Mouse (Mus musculus): Measurements from ENCODE around the gene Nfib. TPM values are rescaled to one million over a fixed set of nuclear protein-coding genes. Genes with fewer than 3 reads are reported as not detected.

The Nfib gene
- polyA plus RNA-seq, 1 experiment from 2014 or later = 32.3 TPM

- no peaks in the 10 kb centered on the region for H3K9me3 ChIP-seq (ENCODE audit: control insufficient read depth, low read length)
- no peaks in the 10 kb centered on the region for H3K27me3 ChIP-seq (replicated peaks; ENCODE audit: control insufficient read depth, insufficient read depth, low read length)
- peaks cover 12% of the 10 kb centered on the region for H3K4me1 ChIP-seq (ENCODE audit: control insufficient read depth, insufficient read depth, low read length)
- no peak overlapping the region for H3K4me3 ChIP-seq (ENCODE audit: low read length)
- 32% methylated on average over 7 of the region's 7 CpGs for WGBS
- no peak overlapping the region for H3K9ac ChIP-seq (ENCODE audit: low read depth, low read length)
- peak; percentile 90 for ATAC-seq
- no peak overlapping the region for H3K27ac ChIP-seq (ENCODE audit: low read length)
- H3K36me3 ChIP-seq (ENCODE audit: control insufficient read depth, insufficient read depth, low read length) = no peaks in the 10 kb centered on the region
- H3K4me2 ChIP-seq (ENCODE audit: low read depth, low read length) = no peak overlapping the region
Observed at GRCm38 (mm10) chr4:82541894-82542510, 163.5 kb downstream of the Nfib start.

GRCm38 (mm10) chr4:82540466-82540990 is 165.0 kb downstream of the Nfib start:
- no peak for ATAC-seq
- Histone ChIP-seq H3K36me3 (ENCODE audit: control insufficient read depth, insufficient read depth, low read length) (no peaks in the 10 kb centered on the region), H3K4me1 (ENCODE audit: control insufficient read depth, insufficient read depth, low read length) (peaks cover 19% of the 10 kb centered on the region), H3K4me3 (ENCODE audit: low read length) (no peak overlapping the region), H3K4me2 (ENCODE audit: low read depth, low read length) (no peak overlapping the region), H3K9me3 (ENCODE audit: control insufficient read depth, low read length) (no peaks in the 10 kb centered on the region), H3K27me3 (replicated peaks; ENCODE audit: control insufficient read depth, insufficient read depth, low read length) (peaks cover 5% of the 10 kb centered on the region; the same call in 1 of the 2 replicates), H3K27ac (ENCODE audit: low read length) (no peak overlapping the region), H3K9ac (ENCODE audit: low read depth, low read length) (no peak overlapping the region)
- 68% methylated on average over 5 of the region's 5 CpGs for WGBS

GRCm38 (mm10) chr4:82540048-82540410 is 165.5 kb downstream of the Nfib start:
- WGBS = 55% methylated on average over 2 of the region's 2 CpGs
- H3K27ac ChIP-seq (ENCODE audit: low read length) = no peak overlapping the region
- H3K9me3 ChIP-seq (ENCODE audit: control insufficient read depth, low read length) = no peaks in the 10 kb centered on the region
- no peaks in the 10 kb centered on the region for H3K36me3 ChIP-seq (ENCODE audit: control insufficient read depth, insufficient read depth, low read length)
- H3K9ac ChIP-seq (ENCODE audit: low read depth, low read length) = no peak overlapping the region
- H3K4me3 ChIP-seq (ENCODE audit: low read length) = no peak overlapping the region
- H3K27me3 ChIP-seq (replicated peaks; ENCODE audit: control insufficient read depth, insufficient read depth, low read length) = peaks cover 5% of the 10 kb centered on the region; the same call in 1 of the 2 replicates
- peaks cover 19% of the 10 kb centered on the region for H3K4me1 ChIP-seq (ENCODE audit: control insufficient read depth, insufficient read depth, low read length)
- no peak for ATAC-seq
- H3K4me2 ChIP-seq (ENCODE audit: low read depth, low read length) = no peak overlapping the region

GRCm38 (mm10) chr4:82539406-82540047 is 166.0 kb downstream of the Nfib start:
- H3K27ac ChIP-seq (ENCODE audit: low read length) = no peak overlapping the region
- no peak for ATAC-seq
- H3K36me3 ChIP-seq (ENCODE audit: control insufficient read depth, insufficient read depth, low read length) = no peaks in the 10 kb centered on the region
- no peak overlapping the region for H3K9ac ChIP-seq (ENCODE audit: low read depth, low read length)
- no peak overlapping the region for H3K4me2 ChIP-seq (ENCODE audit: low read depth, low read length)
- H3K27me3 ChIP-seq (replicated peaks; ENCODE audit: control insufficient read depth, insufficient read depth, low read length) = peaks cover 5% of the 10 kb centered on the region; the same call in 1 of the 2 replicates
- 49% methylated on average over 8 of the region's 8 CpGs for WGBS
- no peak overlapping the region for H3K4me3 ChIP-seq (ENCODE audit: low read length)
- no peaks in the 10 kb centered on the region for H3K9me3 ChIP-seq (ENCODE audit: control insufficient read depth, low read length)
- peaks cover 19% of the 10 kb centered on the region for H3K4me1 ChIP-seq (ENCODE audit: control insufficient read depth, insufficient read depth, low read length)

- Histone ChIP-seq H3K27me3 (replicated peaks; ENCODE audit: control insufficient read depth, insufficient read depth, low read length) (peaks cover 5% of the 10 kb centered on the region; the same call in 1 of the 2 replicates), H3K27ac (ENCODE audit: low read length) (no peak overlapping the region), H3K4me2 (ENCODE audit: low read depth, low read length) (peak overlapping the region; percentile 67), H3K4me3 (ENCODE audit: low read length) (peak overlapping the region; percentile 41), H3K4me1 (ENCODE audit: control insufficient read depth, insufficient read depth, low read length) (peaks cover 19% of the 10 kb centered on the region), H3K9ac (ENCODE audit: low read depth, low read length) (peak overlapping the region; percentile 53; the same call in 1 of the 2 replicates), H3K9me3 (ENCODE audit: control insufficient read depth, low read length) (no peaks in the 10 kb centered on the region), H3K36me3 (ENCODE audit: control insufficient read depth, insufficient read depth, low read length) (no peaks in the 10 kb centered on the region)
- 15% methylated on average over 9 of the region's 9 CpGs for WGBS
- no peak for ATAC-seq
Observed at GRCm38 (mm10) chr4:82538815-82539214, 166.7 kb downstream of the Nfib start.

- ATAC-seq = no peak
- Histone ChIP-seq H3K4me3 (ENCODE audit: low read length) (peak overlapping the region; percentile 41), H3K36me3 (ENCODE audit: control insufficient read depth, insufficient read depth, low read length) (no peaks in the 10 kb centered on the region), H3K27me3 (replicated peaks; ENCODE audit: control insufficient read depth, insufficient read depth, low read length) (peaks cover 5% of the 10 kb centered on the region; the same call in 1 of the 2 replicates), H3K27ac (ENCODE audit: low read length) (no peak overlapping the region), H3K9ac (ENCODE audit: low read depth, low read length) (peak overlapping the region; percentile 53), H3K4me1 (ENCODE audit: control insufficient read depth, insufficient read depth, low read length) (peaks cover 19% of the 10 kb centered on the region), H3K4me2 (ENCODE audit: low read depth, low read length) (peak overlapping the region; percentile 67), H3K9me3 (ENCODE audit: control insufficient read depth, low read length) (no peaks in the 10 kb centered on the region)
- 3% methylated on average over 30 of the region's 30 CpGs for WGBS
Observed at GRCm38 (mm10) chr4:82538069-82538811, 167.3 kb downstream of the Nfib start.

- no peaks in the 10 kb centered on the region for H3K36me3 ChIP-seq (ENCODE audit: control insufficient read depth, insufficient read depth, low read length)
- H3K4me3 ChIP-seq (ENCODE audit: low read length) = peak overlapping the region; percentile 41
- H3K4me2 ChIP-seq (ENCODE audit: low read depth, low read length) = peak overlapping the region; percentile 67
- WGBS = 9% methylated on average over 28 of the region's 28 CpGs
- 0 out of 2 replicates have a peak, but pooled peaks have one; percentile 32 for ATAC-seq
- H3K4me1 ChIP-seq (ENCODE audit: control insufficient read depth, insufficient read depth, low read length) = peaks cover 19% of the 10 kb centered on the region
- H3K9ac ChIP-seq (ENCODE audit: low read depth, low read length) = peak overlapping the region; percentile 53
- H3K27ac ChIP-seq (ENCODE audit: low read length) = no peak overlapping the region
- no peaks in the 10 kb centered on the region for H3K9me3 ChIP-seq (ENCODE audit: control insufficient read depth, low read length)
- peaks cover 5% of the 10 kb centered on the region; the same call in 1 of the 2 replicates for H3K27me3 ChIP-seq (replicated peaks; ENCODE audit: control insufficient read depth, insufficient read depth, low read length)
Observed at GRCm38 (mm10) chr4:82537279-82537967, 168.1 kb downstream of the Nfib start.

- no peak for ATAC-seq
- Histone ChIP-seq H3K36me3 (ENCODE audit: control insufficient read depth, insufficient read depth, low read length) (no peaks in the 10 kb centered on the region), H3K27me3 (replicated peaks; ENCODE audit: control insufficient read depth, insufficient read depth, low read length) (peaks cover 5% of the 10 kb centered on the region; the same call in 1 of the 2 replicates), H3K9ac (ENCODE audit: low read depth, low read length) (peak overlapping the region; percentile 53), H3K4me3 (ENCODE audit: low read length) (peak overlapping the region; percentile 41), H3K4me2 (ENCODE audit: low read depth, low read length) (peak overlapping the region; percentile 67), H3K9me3 (ENCODE audit: control insufficient read depth, low read length) (no peaks in the 10 kb centered on the region), H3K27ac (ENCODE audit: low read length) (no peak overlapping the region), H3K4me1 (ENCODE audit: control insufficient read depth, insufficient read depth, low read length) (peaks cover 20% of the 10 kb centered on the region)
- WGBS = 21% methylated on average over 36 of the region's 36 CpGs
Observed at GRCm38 (mm10) chr4:82536435-82537278, 168.9 kb downstream of the Nfib start.
